Mouse (Mus musculus): Measurements from ENCODE around the gene Klf15. TPM values are rescaled to one million over a fixed set of nuclear protein-coding genes. Genes with fewer than 3 reads are reported as not detected.
A peak's percentile ranks its signal among the peaks of the same experiment; 100 is the strongest.

The Klf15 gene
- 55.7 and 145 TPM in 2 replicates for polyA plus RNA-seq (2012; rRNA removed)

DNA sequence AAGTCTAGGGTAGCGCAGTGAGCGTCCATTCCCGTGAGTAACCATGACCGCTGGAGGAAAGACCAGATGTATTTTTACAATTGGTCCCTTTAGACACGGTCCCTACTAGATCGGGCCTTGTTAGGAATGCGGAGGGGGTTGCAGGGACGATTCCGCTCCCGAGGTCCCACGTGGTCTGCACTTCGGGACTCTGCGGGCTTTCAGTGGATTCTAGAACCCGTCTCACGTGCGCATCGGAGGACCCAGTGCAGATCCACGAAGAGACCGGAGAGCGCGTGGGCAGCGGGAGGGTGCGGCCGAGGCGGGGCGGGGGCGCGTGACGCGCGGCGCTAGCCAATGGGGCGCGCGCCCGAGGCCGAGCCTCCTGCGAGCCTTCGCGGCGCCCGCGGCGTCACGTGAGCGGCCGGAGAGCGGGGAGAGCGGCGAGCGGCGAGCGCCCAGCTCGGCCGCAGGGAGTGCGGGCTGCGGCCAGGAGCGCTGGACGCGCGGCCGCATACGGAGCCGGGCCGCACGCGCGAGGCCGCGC, at the start of gene Klf15:
Gene Klf15, plus strand, starts transcription at position 396 of the 526 bp plus-strand sequence.
- Histone ChIP-seq H3K4me1 (ENCODE audit: control insufficient read depth, insufficient read depth, low read length) (peaks cover 29% of the 10 kb centered on the region), H3K4me3 (replicated peaks; ENCODE audit: extremely low read depth, low read depth, low read length) (peak within 1 kb of the TSS; percentile 88)
- 1% methylated on average over 68 of the region's 70 CpGs for WGBS
- TF ChIP-seq CTCF (IDR thresholded peaks at IDR 0.05; ENCODE audit: insufficient read depth, low read length) (no peak), POLR2A (IDR thresholded peaks at IDR 0.05; ENCODE audit: borderline replicate concordance, extremely low read depth, low read depth, low read length) (peak; percentile 49; the same call in 1 of the 2 replicates)
- peak; percentile 78 for DNase-seq

DNA sequence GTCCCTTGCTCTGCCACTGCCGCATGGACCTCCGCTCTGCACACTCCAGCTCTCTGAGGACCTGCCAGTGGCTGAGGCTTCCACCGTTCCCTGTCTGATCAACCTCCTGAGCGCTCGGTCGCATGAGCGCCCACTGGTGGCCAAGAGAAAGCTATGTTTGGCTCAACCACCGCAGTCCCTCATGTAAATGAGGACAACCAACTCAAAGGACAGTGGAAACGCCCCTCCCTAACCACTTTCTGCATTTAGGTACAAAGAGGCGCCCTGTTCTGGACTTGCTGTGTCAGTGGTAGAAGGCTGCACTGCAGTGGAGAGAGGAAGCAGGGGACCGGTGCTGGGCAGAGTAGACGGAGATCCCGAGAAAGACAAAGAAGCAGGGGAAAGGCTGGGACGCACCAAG, 39.8 kb upstream of the Klf15 start:
- TF ChIP-seq POLR2A (IDR thresholded peaks at IDR 0.05; ENCODE audit: borderline replicate concordance, extremely low read depth, low read depth, low read length) (no peak), CTCF (IDR thresholded peaks at IDR 0.05; ENCODE audit: insufficient read depth, low read length) (peak; percentile 86)
- 11% methylated on average over 14 of the region's 14 CpGs for WGBS
- H3K4me1 ChIP-seq (ENCODE audit: control insufficient read depth, insufficient read depth, low read length): peaks cover 4% of the 10 kb centered on the region
- no peak overlapping the region for H3K4me3 ChIP-seq (replicated peaks; ENCODE audit: extremely low read depth, low read depth, low read length)
- peak; percentile 67 for DNase-seq

DNA sequence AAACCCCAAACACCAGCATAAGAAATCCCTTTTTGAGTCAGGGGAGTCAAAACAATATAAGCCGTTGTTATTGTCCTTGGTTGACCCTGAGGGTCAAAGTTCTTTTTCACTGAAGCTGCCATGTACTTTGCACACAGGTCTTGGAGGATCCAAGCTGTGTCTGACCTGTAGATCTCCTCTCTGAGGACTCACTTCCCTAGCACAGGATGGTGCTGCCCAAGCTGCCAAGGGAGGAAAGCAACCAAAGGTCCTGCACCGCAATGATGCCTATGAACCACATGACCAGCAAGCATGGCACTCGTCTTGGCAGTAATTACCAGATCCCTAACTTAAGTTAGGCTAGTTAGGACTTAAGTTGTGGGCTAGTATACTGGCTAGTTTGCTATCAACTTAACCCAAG, 37.0 kb upstream of the Klf15 start:
- no peak for TF ChIP-seq POLR2A (IDR thresholded peaks at IDR 0.05; ENCODE audit: borderline replicate concordance, extremely low read depth, low read depth, low read length)
- no peak for TF ChIP-seq CTCF (IDR thresholded peaks at IDR 0.05; ENCODE audit: insufficient read depth, low read length)
- peaks cover 9% of the 10 kb centered on the region for H3K4me1 ChIP-seq (ENCODE audit: control insufficient read depth, insufficient read depth, low read length)
- 88% methylated on average over 3 of the region's 3 CpGs for WGBS
- no peak overlapping the region for H3K4me3 ChIP-seq (replicated peaks; ENCODE audit: extremely low read depth, low read depth, low read length)
- DNase-seq: no peak

DNA sequence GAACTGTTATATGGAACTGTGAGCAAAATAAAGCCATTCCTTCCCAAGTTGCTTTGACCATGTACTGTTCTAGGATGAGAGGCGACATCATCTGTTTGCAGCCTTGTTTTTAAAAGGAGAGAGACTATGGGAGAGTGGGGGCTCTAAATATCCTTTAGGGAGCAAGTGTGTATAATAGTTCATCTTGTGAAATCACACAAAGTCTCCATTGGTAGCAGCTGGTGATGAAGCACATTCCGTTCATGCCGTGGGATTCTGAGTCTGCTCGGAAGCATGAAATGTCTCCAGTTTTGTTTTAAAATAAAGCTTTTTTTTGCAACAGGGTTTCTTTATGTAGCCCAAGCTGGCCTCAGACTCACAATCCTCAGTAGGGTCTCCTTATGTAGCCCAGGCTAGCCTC, 36.4 kb upstream of the Klf15 start:
- DNase-seq: no peak
- no peak overlapping the region for H3K4me3 ChIP-seq (replicated peaks; ENCODE audit: extremely low read depth, low read depth, low read length)
- no peak for TF ChIP-seq CTCF (IDR thresholded peaks at IDR 0.05; ENCODE audit: insufficient read depth, low read length)
- peaks cover 9% of the 10 kb centered on the region for H3K4me1 ChIP-seq (ENCODE audit: control insufficient read depth, insufficient read depth, low read length)
- WGBS: 69% methylated on average over 4 of the region's 4 CpGs

DNA sequence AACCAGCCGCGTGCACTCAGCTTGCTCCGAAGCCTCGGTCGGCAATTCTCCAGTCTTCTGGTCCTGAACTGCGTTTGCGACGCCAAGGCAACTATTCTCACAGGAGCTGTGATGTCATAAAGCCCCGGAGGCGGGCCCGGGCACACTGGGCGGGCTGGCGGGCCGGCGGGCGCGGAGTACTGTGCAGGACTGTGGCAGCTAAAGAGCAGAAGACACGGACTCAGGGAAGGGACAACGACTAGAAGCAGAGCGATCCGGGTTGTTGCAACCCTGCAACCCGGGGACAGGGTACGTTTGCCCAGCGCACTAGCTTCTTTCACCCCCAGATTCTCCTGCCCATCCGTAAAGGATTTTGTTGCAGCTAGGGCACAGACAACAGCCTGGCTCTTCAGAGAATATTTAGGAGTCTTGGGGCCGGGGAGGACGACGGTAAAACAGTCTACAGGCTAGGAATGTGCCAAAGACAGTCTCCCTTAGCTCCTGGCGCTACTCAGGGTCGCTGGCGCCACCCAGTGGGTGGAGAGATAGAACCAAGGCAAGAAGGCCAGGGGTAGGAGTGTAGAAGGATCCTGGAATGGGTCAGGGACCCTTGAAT, 33.9 kb upstream of the Klf15 start, which contains the start of gene Cfap100:
Gene Cfap100, minus strand, starts transcription at position 418 of the 595 bp plus-strand sequence.
- no peak for TF ChIP-seq POLR2A (IDR thresholded peaks at IDR 0.05; ENCODE audit: borderline replicate concordance, extremely low read depth, low read depth, low read length)
- TF ChIP-seq CTCF (IDR thresholded peaks at IDR 0.05; ENCODE audit: insufficient read depth, low read length): peak; percentile 40; the same call in 1 of the 2 replicates
- Histone ChIP-seq H3K4me3 (replicated peaks; ENCODE audit: extremely low read depth, low read depth, low read length) (peak within 1 kb of the TSS; percentile 50), H3K4me1 (ENCODE audit: control insufficient read depth, insufficient read depth, low read length) (peaks cover 5% of the 10 kb centered on the region)
- DNase-seq: peak; percentile 56
- 1% methylated on average over 31 of the region's 31 CpGs for WGBS

DNA sequence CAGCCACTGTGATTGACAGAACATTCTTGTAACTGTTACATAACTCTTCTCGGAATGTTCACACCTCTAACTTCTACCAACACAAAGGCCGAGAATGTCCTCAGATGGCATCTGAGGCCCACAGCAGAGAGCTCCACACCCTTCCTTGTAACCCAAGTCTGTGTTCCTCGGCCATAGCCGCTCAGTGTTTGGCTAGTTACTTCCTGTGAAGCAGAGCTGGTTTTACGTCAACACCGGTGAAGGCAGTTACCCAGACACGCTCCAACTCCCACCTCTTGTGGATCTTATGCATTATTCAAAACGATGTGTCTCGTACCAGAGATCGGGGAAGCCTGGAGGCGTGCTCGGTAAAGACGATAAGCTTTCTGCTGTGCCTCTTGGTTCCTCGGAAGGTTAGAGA, 32.5 kb upstream of the Klf15 start:
- H3K4me3 ChIP-seq (replicated peaks; ENCODE audit: extremely low read depth, low read depth, low read length): no peak overlapping the region
- peaks cover 5% of the 10 kb centered on the region for H3K4me1 ChIP-seq (ENCODE audit: control insufficient read depth, insufficient read depth, low read length)
- 64% methylated on average over 14 of the region's 14 CpGs for WGBS
- no peak for TF ChIP-seq CTCF (IDR thresholded peaks at IDR 0.05; ENCODE audit: insufficient read depth, low read length)
- no peak for TF ChIP-seq POLR2A (IDR thresholded peaks at IDR 0.05; ENCODE audit: borderline replicate concordance, extremely low read depth, low read depth, low read length)
- DNase-seq: no peak

DNA sequence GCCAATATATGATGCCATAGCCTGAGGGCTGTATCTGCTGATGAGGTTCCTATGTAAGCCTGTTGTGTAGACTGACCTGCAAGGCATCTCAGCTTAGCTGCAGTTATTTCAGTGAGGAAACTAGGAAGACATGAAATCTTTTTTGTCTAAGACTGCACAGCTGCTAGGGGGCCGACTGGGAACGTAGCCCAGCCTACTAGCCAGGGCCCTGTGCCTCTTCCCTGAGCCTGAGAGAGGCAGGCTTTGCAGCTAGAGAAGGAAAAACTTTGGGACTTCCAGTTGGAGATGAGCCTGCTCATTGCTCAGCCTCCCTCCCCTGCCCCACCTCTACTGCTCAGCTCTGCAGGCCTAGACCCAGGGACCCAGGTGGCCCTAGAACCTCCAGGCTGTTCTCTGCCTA, 30.9 kb upstream of the Klf15 start:
- no peak overlapping the region for H3K4me3 ChIP-seq (replicated peaks; ENCODE audit: extremely low read depth, low read depth, low read length)
- no peak for DNase-seq
- 63% methylated on average over 2 of the region's 2 CpGs for WGBS
- peaks cover 5% of the 10 kb centered on the region for H3K4me1 ChIP-seq (ENCODE audit: control insufficient read depth, insufficient read depth, low read length)
- TF ChIP-seq POLR2A (IDR thresholded peaks at IDR 0.05; ENCODE audit: borderline replicate concordance, extremely low read depth, low read depth, low read length): no peak
- no peak for TF ChIP-seq CTCF (IDR thresholded peaks at IDR 0.05; ENCODE audit: insufficient read depth, low read length)

DNA sequence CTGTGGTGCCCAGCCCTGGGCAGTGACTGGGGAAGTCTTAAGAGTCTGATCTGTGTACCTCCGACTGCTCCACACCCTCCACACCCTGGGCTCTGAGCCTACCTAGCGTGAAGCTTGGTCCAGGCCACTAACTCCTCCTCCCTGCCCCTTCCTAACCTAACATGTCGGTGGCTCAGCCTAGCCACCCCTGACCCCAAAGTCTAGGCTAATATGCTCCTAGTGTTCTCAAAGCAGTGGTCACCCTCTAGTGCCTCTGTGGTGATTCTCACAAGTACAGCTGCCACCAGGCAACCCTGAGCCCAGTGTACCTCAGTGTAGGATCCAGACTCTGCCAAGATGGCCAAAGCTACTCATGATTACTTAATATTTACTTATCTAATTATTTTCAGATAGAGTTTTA, 27.7 kb upstream of the Klf15 start:
- Histone ChIP-seq H3K4me3 (replicated peaks; ENCODE audit: extremely low read depth, low read depth, low read length) (no peak overlapping the region), H3K4me1 (ENCODE audit: control insufficient read depth, insufficient read depth, low read length) (0 out of 2 replicates have a peak, but pooled peaks cover under 1% of the 10 kb centered on the region)
- no peak for TF ChIP-seq POLR2A (IDR thresholded peaks at IDR 0.05; ENCODE audit: borderline replicate concordance, extremely low read depth, low read depth, low read length)
- no peak for TF ChIP-seq CTCF (IDR thresholded peaks at IDR 0.05; ENCODE audit: insufficient read depth, low read length)
- DNase-seq: no peak
- WGBS: 67% methylated on average over 3 of the region's 3 CpGs

DNA sequence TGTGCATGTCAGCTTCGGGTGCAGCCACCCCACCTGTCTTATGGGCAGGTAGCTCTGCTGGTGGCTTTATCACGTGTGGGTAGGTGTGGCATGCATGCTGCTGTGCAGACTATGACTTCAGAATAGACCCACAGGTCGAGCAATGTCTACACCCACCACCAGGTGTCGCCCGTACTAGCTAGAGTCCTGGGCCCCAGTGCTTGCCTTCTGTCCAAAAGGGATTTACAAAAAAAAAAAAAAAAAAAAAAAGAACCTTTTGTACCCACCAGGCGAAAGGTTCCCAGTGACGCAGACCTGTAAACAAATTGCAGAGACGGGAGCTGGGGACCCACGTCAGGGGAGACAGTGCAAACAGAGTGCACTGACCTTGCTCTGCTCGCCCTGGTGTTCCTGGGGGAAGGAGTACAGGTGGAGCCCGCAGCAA, 27.2 kb upstream of the Klf15 start:
- 19% methylated on average over 11 of the region's 11 CpGs for WGBS
- peak; percentile 83 for DNase-seq
- TF ChIP-seq CTCF (IDR thresholded peaks at IDR 0.05; ENCODE audit: insufficient read depth, low read length) (peak; percentile 75), POLR2A (IDR thresholded peaks at IDR 0.05; ENCODE audit: borderline replicate concordance, extremely low read depth, low read depth, low read length) (no peak)
- Histone ChIP-seq H3K4me1 (ENCODE audit: control insufficient read depth, insufficient read depth, low read length) (no peaks in the 10 kb centered on the region), H3K4me3 (replicated peaks; ENCODE audit: extremely low read depth, low read depth, low read length) (no peak overlapping the region)

Data from lung, adult 2 months (tissue).